Mouse (Mus musculus): ENCODE data around the gene Srrd.

DNA sequence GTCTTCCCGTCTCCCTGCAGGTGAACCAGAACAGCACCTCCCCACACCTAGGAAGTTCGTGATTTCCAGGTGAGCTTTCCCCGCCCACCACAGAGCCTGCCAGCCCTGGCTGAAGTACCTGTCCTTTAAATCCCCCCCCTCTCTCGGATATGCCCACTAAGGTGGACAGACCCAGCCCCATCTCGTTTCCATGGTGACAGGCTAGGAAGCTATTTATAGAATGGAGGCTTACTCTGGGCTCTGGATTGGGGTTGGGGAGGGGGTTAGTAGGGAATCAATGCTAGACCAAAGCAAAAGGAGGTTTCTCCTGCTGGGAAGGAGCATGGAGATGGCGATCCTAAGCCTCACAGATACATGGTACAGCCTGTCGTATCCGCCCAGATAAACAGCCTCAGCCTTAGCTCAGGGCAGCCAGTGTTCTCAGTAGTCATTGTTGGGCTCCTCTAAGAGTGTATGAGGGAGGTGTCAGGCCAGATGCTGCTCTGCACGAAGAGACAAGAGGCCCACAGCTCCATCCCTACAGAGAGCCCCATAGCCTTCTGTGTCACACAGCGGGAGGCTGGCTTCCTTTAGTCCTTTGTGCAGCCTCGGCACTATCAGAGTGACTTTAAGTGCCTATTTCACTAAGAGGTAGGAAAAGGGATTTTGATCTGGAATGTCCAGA is 29.5 kb downstream of the Srrd start:
- TF ChIP-seq POLR2A (IDR thresholded peaks at IDR 0.05; ENCODE audit: borderline replicate concordance, extremely low read depth, low read depth, low read length), result no peak
- TF ChIP-seq CTCF (IDR thresholded peaks at IDR 0.05; ENCODE audit: insufficient read depth, low read length), result no peak
